Mouse (Mus musculus) erythroblast, embryonic 14.5 days (primary cell): ENCODE measurements around the gene Mllt1.

ENCODE experiments used
- GATA1 ChIP-seq: IDR thresholded peaks from 2 replicates; pipeline ENCODE4 v1.6.1; 2012; ENCODE audit warnings: low read length, inconsistent platforms, mixed read lengths
- TAL1 ChIP-seq: IDR thresholded peaks from 3 replicates; pipeline ENCODE4 v1.6.1; 2012; ENCODE audit warnings: low read length, inconsistent platforms, mixed read lengths

DNA sequence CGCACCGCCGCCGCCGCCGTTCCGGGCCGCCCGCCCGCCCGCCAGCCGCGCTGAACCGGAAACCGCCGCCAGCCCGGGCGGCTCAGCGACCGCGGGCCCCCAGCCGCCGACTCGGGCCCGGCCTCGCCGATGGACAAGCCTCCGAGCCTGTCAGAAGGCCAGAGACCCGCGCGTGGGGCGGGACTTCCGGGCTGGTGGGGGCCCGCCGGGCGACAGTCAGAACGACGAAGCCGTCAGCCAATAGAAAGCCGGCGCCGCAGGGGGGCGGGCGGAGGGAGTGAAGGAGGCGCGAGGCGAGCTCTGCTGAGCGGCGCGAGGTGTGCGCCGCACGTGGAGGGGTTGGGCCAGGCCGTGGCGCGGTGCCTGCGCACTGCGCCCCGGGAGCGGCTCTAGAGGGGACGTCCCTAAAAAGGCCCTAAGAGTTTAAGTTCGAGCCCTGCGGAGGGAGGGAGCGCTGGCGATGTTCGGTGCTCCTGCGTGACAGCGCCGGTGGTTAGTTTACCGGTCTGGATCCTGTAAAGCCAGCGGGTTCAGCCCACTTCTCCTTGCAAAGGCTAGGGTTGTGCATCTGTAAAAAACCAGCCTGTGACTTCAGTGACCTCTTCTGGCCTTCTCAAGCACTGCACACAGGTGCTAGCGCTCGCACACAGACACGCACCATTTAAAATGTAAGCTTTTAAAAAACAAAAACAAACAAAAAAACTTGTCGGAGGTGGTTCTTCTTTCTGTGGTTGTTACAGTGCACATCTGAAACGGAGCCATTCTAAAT, at the start of gene Mllt1:
- TF ChIP-seq TAL1 (no peak), GATA1 (no peak)
